Mouse (Mus musculus) embryo, embryonic 11 days (tissue): ENCODE measurements around the gene Alg14.

ENCODE experiments used
- DNase-seq: peaks from one replicate; pipeline ENCODE4 v3.0.0-alpha.2; 2015

The Alg14 gene

GRCm38 (mm10) chr3:121279679-121280078, 11.9 kb upstream of the Alg14 start:
- DNase-seq, result no peak

GRCm38 (mm10) chr3:121282998-121283397, 8.6 kb upstream of the Alg14 start, which contains the start of gene Tmem56:
Gene Tmem56, minus strand, starts transcription at chr3:121283098.
- no peak for DNase-seq

GRCm38 (mm10) chr3:121285219-121285618, 6.4 kb upstream of the Alg14 start:
- DNase-seq, result no peak

GRCm38 (mm10) chr3:121287151-121287550, 4.4 kb upstream of the Alg14 start:
- no peak for DNase-seq

- DNase-seq, result no peak
Measured at GRCm38 (mm10) chr3:121290681-121291080, 892 bp upstream of the Alg14 start.

GRCm38 (mm10) chr3:121291225-121291559, 381 bp upstream of the Alg14 start:
- no peak for DNase-seq

GRCm38 (mm10) chr3:121294200-121294599, 2.6 kb downstream of the Alg14 start:
- DNase-seq, result no peak

- DNase-seq, result no peak
Measured at GRCm38 (mm10) chr3:121306641-121307040, 15.1 kb downstream of the Alg14 start.

- DNase-seq, result peak; percentile 82
Measured at GRCm38 (mm10) chr3:121307532-121308234, 16.1 kb downstream of the Alg14 start.

GRCm38 (mm10) chr3:121308935-121309334, 17.4 kb downstream of the Alg14 start:
- DNase-seq, result no peak

- no peak for DNase-seq
Measured at GRCm38 (mm10) chr3:121309429-121309828, 17.9 kb downstream of the Alg14 start.

GRCm38 (mm10) chr3:121309896-121310714, 18.5 kb downstream of the Alg14 start:
- DNase-seq, result peak; percentile 26

- no peak for DNase-seq
Measured at GRCm38 (mm10) chr3:121312426-121312825, 20.9 kb downstream of the Alg14 start.

GRCm38 (mm10) chr3:121312979-121313378, 21.4 kb downstream of the Alg14 start:
- DNase-seq, result no peak

GRCm38 (mm10) chr3:121314149-121314548, 22.6 kb downstream of the Alg14 start:
- no peak for DNase-seq

GRCm38 (mm10) chr3:121315498-121315897, 23.9 kb downstream of the Alg14 start:
- no peak for DNase-seq

- DNase-seq, result no peak
Measured at GRCm38 (mm10) chr3:121319906-121320305, 28.3 kb downstream of the Alg14 start.

- no peak for DNase-seq
Measured at GRCm38 (mm10) chr3:121320896-121321295, 29.3 kb downstream of the Alg14 start.

- no peak for DNase-seq
Measured at GRCm38 (mm10) chr3:121323371-121323770, 31.8 kb downstream of the Alg14 start.

GRCm38 (mm10) chr3:121327406-121327805, 35.8 kb downstream of the Alg14 start:
- no peak for DNase-seq

GRCm38 (mm10) chr3:121329647-121330046, 38.1 kb downstream of the Alg14 start:
- no peak for DNase-seq

- no peak for DNase-seq
Measured at GRCm38 (mm10) chr3:121330244-121330646, 38.7 kb downstream of the Alg14 start.

- no peak for DNase-seq
Measured at GRCm38 (mm10) chr3:121336234-121336890, 44.8 kb downstream of the Alg14 start.

- DNase-seq, result no peak
Measured at GRCm38 (mm10) chr3:121338687-121339086, 47.1 kb downstream of the Alg14 start.
